Mouse (Mus musculus): Measurements from ENCODE around the gene Nub1. TPM values are rescaled to one million over a fixed set of nuclear protein-coding genes. Genes with fewer than 3 reads are reported as not detected.

Nub1 gene
- polyA plus RNA-seq, 1 experiment from 2014 or later, result 56.2 TPM

Other genes starting within 250 kb of the Nub1 start
- 93.2 and 97.7 TPM in 2 replicates for gene Fastk, start 240.2 kb upstream of the Nub1 start, polyA plus RNA-seq (2014; fragmentation: Nextera tagmentation; extraction: Ambion mirVana)
- 63.9 and 68.0 TPM in 2 replicates for gene Tmub1, start 237.7 kb upstream of the Nub1 start, polyA plus RNA-seq (2014; fragmentation: Nextera tagmentation; extraction: Ambion mirVana)
- 59.3 and 63.6 TPM in 2 replicates for gene Agap3, start 233.4 kb upstream of the Nub1 start, polyA plus RNA-seq (2014; fragmentation: Nextera tagmentation; extraction: Ambion mirVana)
- 3.5 and 5.8 TPM in 2 replicates for gene Gbx1, start 158.3 kb upstream of the Nub1 start, polyA plus RNA-seq (2014; fragmentation: Nextera tagmentation; extraction: Ambion mirVana)
- 0.17 and 0.45 TPM in 2 replicates for gene Asb10, start 144.6 kb upstream of the Nub1 start, polyA plus RNA-seq (2014; fragmentation: Nextera tagmentation; extraction: Ambion mirVana)
- gene 4931409K22Rik, start 128.7 kb upstream of the Nub1 start, polyA plus RNA-seq (2014; fragmentation: Nextera tagmentation; extraction: Ambion mirVana), result 0.14 and 0.16 TPM in 2 replicates
- 80.3 and 89.8 TPM in 2 replicates for gene Abcf2, start 108.1 kb upstream of the Nub1 start, polyA plus RNA-seq (2014; fragmentation: Nextera tagmentation; extraction: Ambion mirVana)
- 13.3 and 13.6 TPM in 2 replicates for gene Chpf2, start 98.8 kb upstream of the Nub1 start, polyA plus RNA-seq (2014; fragmentation: Nextera tagmentation; extraction: Ambion mirVana)
- gene Smarcd3, start 61.1 kb upstream of the Nub1 start, polyA plus RNA-seq (2014; fragmentation: Nextera tagmentation; extraction: Ambion mirVana), result 139 and 179 TPM in 2 replicates
- 1.2 and 5.3 TPM in 2 replicates for gene Wdr86, start 45.2 kb downstream of the Nub1 start, polyA plus RNA-seq (2014; fragmentation: Nextera tagmentation; extraction: Ambion mirVana)
- gene Crygn, start 72.5 kb downstream of the Nub1 start, polyA plus RNA-seq (2014; fragmentation: Nextera tagmentation; extraction: Ambion mirVana), result 2.0 TPM in 1 of 2 replicates, not detected in the other
- gene Rheb, start 157.1 kb downstream of the Nub1 start, polyA plus RNA-seq (2014; fragmentation: Nextera tagmentation; extraction: Ambion mirVana), result 222 and 239 TPM in 2 replicates

All from neural tube, embryonic 14.5 days (tissue).